Mouse (Mus musculus): ENCODE data around the gene Lrrfip1.

DNA sequence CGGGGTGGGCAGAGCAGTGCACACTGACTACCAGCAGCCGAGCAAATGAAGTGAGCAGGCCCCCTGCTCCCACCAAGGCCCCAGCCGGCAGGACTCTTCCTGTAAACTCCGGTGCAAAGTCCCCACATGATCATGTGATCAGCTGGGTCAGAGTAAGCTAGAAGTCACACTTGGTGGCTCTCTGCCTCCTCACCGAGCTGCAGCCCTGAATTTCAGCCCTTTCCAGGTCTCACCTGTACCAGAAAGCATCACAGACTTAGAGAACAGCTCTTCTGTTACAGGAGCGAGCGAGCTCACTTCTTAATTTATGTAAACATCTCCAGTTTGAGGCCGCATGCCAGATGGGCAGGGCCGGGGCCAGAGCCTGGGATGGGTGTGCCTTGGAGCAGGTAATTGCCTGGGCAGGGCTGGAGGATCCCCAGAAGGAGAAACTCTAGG is 29.2 kb upstream of the Lrrfip1 start, which contains the start of gene Rab17:
- TF ChIP-seq POLR2A (IDR thresholded peaks at IDR 0.05; ENCODE audit: insufficient read length, low read depth) (no peak), MYOD1 (IDR thresholded peaks at IDR 0.05; ENCODE audit: control insufficient read depth in 1 of 3, insufficient read length in 2 of 3, low read depth in 2 of 3) (no peak), TCF12 (IDR thresholded peaks at IDR 0.05; ENCODE audit: insufficient read depth, poor library complexity, severe bottlenecking) (no peak), USF1 (IDR thresholded peaks at IDR 0.05; ENCODE audit: low read depth) (no peak), REST (IDR thresholded peaks at IDR 0.05; ENCODE audit: insufficient read depth, insufficient read length) (no peak), MAX (IDR thresholded peaks at IDR 0.05; ENCODE audit: low read depth) (no peak)
